Mouse (Mus musculus): Measurements from ENCODE around the gene Nutf2-ps1.

GRCm38 (mm10) chr19:53550972-53551371 lies 37.9 kb downstream of the Nutf2-ps1 start:
- no peak for TF ChIP-seq CTCF (IDR thresholded peaks at IDR 0.05)
- no peak for TF ChIP-seq EP300 (IDR thresholded peaks at IDR 0.05)

Data from lung, postnatal 0 days (tissue).